Mouse (Mus musculus) spleen, adult 2 months (tissue): ENCODE measurements at regions not wholly inside any gene's neighbourhood (a gene's known extent, or its start where the extent isn't known, plus 50 kb on each side); places are given as distances from the start of the nearest gene placed in this dataset.

Source experiments
- CTCF ChIP-seq: fragments of 200-500 bp; IDR thresholded peaks from 2 replicates; pipeline ENCODE4 v1.5.1; 2011; ENCODE audit warnings: mild to moderate bottlenecking, inconsistent platforms; ENCODE audit not compliant: insufficient read depth, insufficient read length, insufficient replicate concordance; ENCODE audit errors: extremely low read depth
- POLR2A ChIP-seq: fragments of 200-500 bp; IDR thresholded peaks from 2 replicates; pipeline ENCODE4 v1.6.1; 2011; ENCODE audit warnings: low read depth, low read length, inconsistent platforms

- TF ChIP-seq CTCF (no peak), POLR2A (no peak)
Observed at GRCm38 (mm10) chr5:112093905-112094571, 158.3 kb downstream of the Cryba4 start.
